Mouse (Mus musculus): Measurements from ENCODE around the gene Faiml. TPM values are rescaled to one million over a fixed set of nuclear protein-coding genes. Genes with fewer than 3 reads are reported as not detected.

Faiml gene
- not detected for total RNA-seq (2021)
- long read RNA-seq, experiment 1 = 0 reads
- long read RNA-seq, experiment 2 = 0 reads

- intact Hi-C loops (cut with DNase I) = no loop called here
Observed at GRCm38 (mm10) chr9:99237139-99237538, at the start of gene Faiml. Gene Faiml (minus strand): TSS chr9:99237239.

GRCm38 (mm10) chr9:99258891-99259290, 21.9 kb upstream of the Faiml start:
- intact Hi-C loops (cut with DNase I) = no loop called here
- no peak for DNase-seq

More at GRCm38 (mm10) chr9:99237139-99237538, at the start of gene Faiml:
- DNase-seq = no peak

GRCm38 (mm10) chr9:99256821-99257220, 19.8 kb upstream of the Faiml start:
- no peak for DNase-seq
- intact Hi-C loops (cut with DNase I) = no loop called here

- intact Hi-C loops (cut with DNase I) = no loop called here
- no peak for DNase-seq
Observed at GRCm38 (mm10) chr9:99256206-99256605, 19.2 kb upstream of the Faiml start.

- intact Hi-C loops (cut with DNase I) = no loop called here
- DNase-seq = no peak
Observed at GRCm38 (mm10) chr9:99253861-99254260, 16.8 kb upstream of the Faiml start.

- no peak for DNase-seq
- intact Hi-C loops (cut with DNase I) = loop anchor here (10.0 kb wide), 1 partner anchor 634 kb away; no protein-coding TSS in a partner anchor
Observed at GRCm38 (mm10) chr9:99248906-99249305, 11.9 kb upstream of the Faiml start.

GRCm38 (mm10) chr9:99248304-99248703, 11.3 kb upstream of the Faiml start:
- intact Hi-C loops (cut with DNase I) = loop anchor here (10.0 kb wide), 1 partner anchor 634 kb away; no protein-coding TSS in a partner anchor
- no peak for DNase-seq

GRCm38 (mm10) chr9:99243895-99244293, 6.9 kb upstream of the Faiml start:
- intact Hi-C loops (cut with DNase I) = loop anchor here (2.0 to 10.0 kb wide), 4 partner anchors 133 to 629 kb away; partner anchors contain the start of gene Mras
- DNase-seq = no peak

- intact Hi-C loops (cut with DNase I) = loop anchor here (2.0 to 10.0 kb wide), 4 partner anchors 134 to 629 kb away; partner anchors contain the start of gene Mras
- peak; percentile 95 for DNase-seq
Observed at GRCm38 (mm10) chr9:99243190-99243894, 6.3 kb upstream of the Faiml start, which contains the start of gene Cep70. Gene Cep70 (plus strand): TSS chr9:99243367.

- intact Hi-C loops (cut with DNase I) = loop anchor here (1.0 to 10.0 kb wide), 6 partner anchors 102 to 628 kb away; partner anchors contain the start of genes Mras and Pik3cb
- DNase-seq = no peak
Observed at GRCm38 (mm10) chr9:99242533-99243189, 5.6 kb upstream of the Faiml start.

GRCm38 (mm10) chr9:99242035-99242434, 5.0 kb upstream of the Faiml start:
- intact Hi-C loops (cut with DNase I) = loop anchor here (1.0 to 10.0 kb wide), 6 partner anchors 102 to 627 kb away; partner anchors contain the start of genes Mras and Pik3cb
- DNase-seq = peak; percentile 61 to 70

- intact Hi-C loops (cut with DNase I) = loop anchor here (5.0 to 10.0 kb wide), 3 partner anchors 137 to 626 kb away; partner anchors contain the start of gene Mras
Observed at GRCm38 (mm10) chr9:99240571-99240970, 3.5 kb upstream of the Faiml start.

GRCm38 (mm10) chr9:99239256-99239655, 2.2 kb upstream of the Faiml start:
- intact Hi-C loops (cut with DNase I) = no loop called here
- no peak for DNase-seq

More at GRCm38 (mm10) chr9:99240571-99240970, 3.5 kb upstream of the Faiml start:
- DNase-seq = no peak

GRCm38 (mm10) chr9:99238276-99238675, 1.2 kb upstream of the Faiml start:
- intact Hi-C loops (cut with DNase I) = no loop called here
- DNase-seq = no peak

- intact Hi-C loops (cut with DNase I) = no loop called here
- DNase-seq = no peak
Observed at GRCm38 (mm10) chr9:99229450-99229849, 7.6 kb downstream of the Faiml start.

- no peak for DNase-seq
- intact Hi-C loops (cut with DNase I) = no loop called here
Observed at GRCm38 (mm10) chr9:99224583-99224982, 12.5 kb downstream of the Faiml start.

- intact Hi-C loops (cut with DNase I) = no loop called here
Observed at GRCm38 (mm10) chr9:99221636-99222035, 15.4 kb downstream of the Faiml start.

GRCm38 (mm10) chr9:99217999-99218719, 18.9 kb downstream of the Faiml start:
- intact Hi-C loops (cut with DNase I) = no loop called here
- peak; percentile 53 to 63 for DNase-seq

More at GRCm38 (mm10) chr9:99221636-99222035, 15.4 kb downstream of the Faiml start:
- no peak for DNase-seq

- DNase-seq = no peak
- intact Hi-C loops (cut with DNase I) = no loop called here
Observed at GRCm38 (mm10) chr9:99216182-99216581, 20.9 kb downstream of the Faiml start.

GRCm38 (mm10) chr9:99212643-99213042, 24.4 kb downstream of the Faiml start:
- DNase-seq = no peak
- intact Hi-C loops (cut with DNase I) = no loop called here
